Mouse (Mus musculus): Measurements from ENCODE around the gene Tfdp2. TPM values are rescaled to one million over a fixed set of nuclear protein-coding genes. Genes with fewer than 3 reads are reported as not detected.
A peak's percentile ranks its signal among the peaks of the same experiment; 100 is the strongest.

Gene Tfdp2
- 14.0 and 15.7 TPM in 2 replicates for total RNA-seq (2014; rRNA removed)
- polyA plus RNA-seq (2015; fragmentation: Nextera tagmentation; extraction: Ambion mirVana) = 12.4 and 13.5 TPM in 2 replicates

DNA sequence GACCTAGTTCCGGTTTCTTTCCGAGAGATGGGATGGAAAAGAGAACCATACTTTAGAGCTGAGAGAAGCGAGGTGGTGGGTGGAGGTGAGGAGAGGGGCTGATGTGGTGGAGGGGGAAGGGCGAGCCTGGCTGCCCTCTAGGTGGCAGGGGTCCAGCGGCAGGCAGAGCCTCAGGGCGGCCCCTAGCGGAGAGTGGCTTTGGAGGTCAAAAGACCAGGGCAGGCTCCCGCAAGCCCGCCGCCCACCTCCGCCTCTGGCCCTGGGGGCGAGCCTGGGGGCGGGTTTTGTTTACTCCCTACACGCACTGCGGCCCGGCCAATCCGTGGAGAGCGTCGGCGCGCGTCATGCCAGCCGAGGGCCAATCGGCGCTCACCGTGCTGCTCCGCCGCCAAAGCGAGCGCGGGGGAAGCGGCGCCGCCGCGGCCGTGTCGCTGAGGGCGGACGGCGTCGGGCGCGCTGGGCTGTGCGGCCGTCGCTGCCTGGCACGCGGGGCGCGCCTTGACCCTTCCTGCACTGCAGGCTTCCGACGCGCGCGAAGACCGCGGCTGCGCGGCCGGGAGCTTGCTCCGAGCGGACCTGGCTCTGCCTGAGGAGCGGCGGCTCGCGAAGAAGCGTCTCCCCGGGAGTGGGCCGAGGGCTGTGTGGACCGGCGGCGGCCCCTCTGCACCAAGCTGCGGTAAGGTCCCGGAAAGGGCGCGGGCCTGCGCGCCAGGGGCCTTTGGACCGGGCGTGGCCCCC, at the start of gene Tfdp2:
Tfdp2 (plus strand) TSS at position 391 of the 738 bp plus-strand sequence.
- Histone ChIP-seq H3K4me3 (ENCODE audit: low read depth, low read length) (peak within 1 kb of the TSS; percentile 87), H3K4me2 (ENCODE audit: low read depth, low read length, poor library complexity, severe bottlenecking) (peak within 1 kb of the TSS; percentile 97), H3K36me3 (ENCODE audit: insufficient read depth, low read length) (no peaks in the 10 kb centered on the region), H3K27me3 (ENCODE audit: insufficient read depth, low read length) (no peaks in the 10 kb centered on the region), H3K9me3 (ENCODE audit: low read length) (no peaks in the 10 kb centered on the region), H3K4me1 (ENCODE audit: insufficient read depth, low read length) (peaks cover 2% of the 10 kb centered on the region; the same call in 1 of the 2 replicates), H3K27ac (ENCODE audit: low read depth, low read length) (peak within 1 kb of the TSS; percentile 43; the same call in 1 of the 2 replicates), H3K9ac (replicated peaks; ENCODE audit: low read length, poor library complexity, severe bottlenecking) (peak within 1 kb of the TSS; percentile 63)
- ATAC-seq (ENCODE audit: low FRiP score) (peak; percentile 98), DNase-seq (ENCODE audit: low spot score) (peak; percentile 94)
- WGBS = under 1% methylated on average over 70 of the region's 81 CpGs
- peak; percentile 65 for TF ChIP-seq CTCF (IDR thresholded peaks at IDR 0.05)

DNA sequence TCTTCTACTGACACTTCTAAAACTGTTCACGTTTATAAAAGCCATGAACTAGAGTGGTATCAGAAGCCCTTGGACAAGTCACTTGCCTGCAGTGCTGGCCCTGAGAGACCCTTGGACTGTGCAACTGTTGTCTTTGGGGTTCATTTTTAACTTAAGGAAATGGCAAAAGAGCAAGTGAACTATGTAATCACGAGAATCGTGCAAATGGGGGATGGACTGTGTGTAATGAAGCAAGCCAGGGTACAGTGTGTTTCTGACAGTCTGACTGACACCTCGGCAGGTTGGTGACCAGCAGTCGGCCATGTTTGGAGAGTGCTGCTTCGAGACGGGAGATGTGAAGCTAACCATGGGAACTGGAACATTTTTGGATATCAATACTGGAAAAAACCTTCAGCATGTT, 43.3 kb upstream of the Tfdp2 start:
- 91% methylated on average over 7 of the region's 7 CpGs for WGBS
- H3K4me2 ChIP-seq (ENCODE audit: low read depth, low read length, poor library complexity, severe bottlenecking) = no peak overlapping the region

GRCm38 (mm10) chr9:96158431-96158830, 37.6 kb upstream of the Tfdp2 start:
- H3K9me3 ChIP-seq (ENCODE audit: low read length) = no peaks in the 10 kb centered on the region
- H3K36me3 ChIP-seq (ENCODE audit: insufficient read depth, low read length) = peaks cover 6% of the 10 kb centered on the region
- no peak overlapping the region for H3K9ac ChIP-seq (replicated peaks; ENCODE audit: low read length, poor library complexity, severe bottlenecking)
- no peak overlapping the region for H3K27ac ChIP-seq (ENCODE audit: low read depth, low read length)
- no peak for DNase-seq (ENCODE audit: low spot score)
- no peak for TF ChIP-seq CTCF (IDR thresholded peaks at IDR 0.05)
- H3K4me3 ChIP-seq (ENCODE audit: low read depth, low read length) = no peak overlapping the region
- H3K4me2 ChIP-seq (ENCODE audit: low read depth, low read length, poor library complexity, severe bottlenecking) = no peak overlapping the region
- no peak for ATAC-seq (ENCODE audit: low FRiP score)
- no peaks in the 10 kb centered on the region for H3K4me1 ChIP-seq (ENCODE audit: insufficient read depth, low read length)
- WGBS = 60% methylated on average over 4 of the region's 4 CpGs
- no peaks in the 10 kb centered on the region for H3K27me3 ChIP-seq (ENCODE audit: insufficient read depth, low read length)

More for the DNA sequence above, 43.3 kb upstream of the Tfdp2 start:
- Histone ChIP-seq H3K4me1 (ENCODE audit: insufficient read depth, low read length) (no peaks in the 10 kb centered on the region), H3K9me3 (ENCODE audit: low read length) (no peaks in the 10 kb centered on the region), H3K9ac (replicated peaks; ENCODE audit: low read length, poor library complexity, severe bottlenecking) (no peak overlapping the region), H3K27ac (ENCODE audit: low read depth, low read length) (no peak overlapping the region), H3K36me3 (ENCODE audit: insufficient read depth, low read length) (peaks cover 10% of the 10 kb centered on the region), H3K27me3 (ENCODE audit: insufficient read depth, low read length) (no peaks in the 10 kb centered on the region), H3K4me3 (ENCODE audit: low read depth, low read length) (no peak overlapping the region)
- ATAC-seq (ENCODE audit: low FRiP score) (no peak), DNase-seq (ENCODE audit: low spot score) (no peak)
- no peak for TF ChIP-seq CTCF (IDR thresholded peaks at IDR 0.05)

DNA sequence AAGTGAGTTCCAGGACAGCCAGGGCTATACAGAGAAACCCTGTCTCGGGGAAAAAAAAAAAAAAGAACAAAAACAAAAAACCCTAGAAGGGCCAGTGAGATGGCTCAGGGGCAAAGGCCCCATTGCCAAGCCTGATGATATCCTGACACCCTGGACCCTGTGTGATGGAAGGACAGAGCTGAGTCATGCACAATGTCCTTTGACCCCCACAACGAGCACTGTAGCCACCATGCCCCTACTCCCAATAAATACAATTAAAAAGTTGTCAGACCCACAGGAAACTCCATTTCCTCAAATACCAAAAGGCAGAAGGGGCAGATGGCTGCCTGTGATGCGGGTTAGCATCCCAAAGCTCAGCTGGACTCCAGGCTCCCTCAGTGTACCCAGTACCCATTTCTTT, 37.0 kb upstream of the Tfdp2 start:
- no peak overlapping the region for H3K9ac ChIP-seq (replicated peaks; ENCODE audit: low read length, poor library complexity, severe bottlenecking)
- 91% methylated on average over 3 of the region's 3 CpGs for WGBS
- no peak overlapping the region for H3K4me2 ChIP-seq (ENCODE audit: low read depth, low read length, poor library complexity, severe bottlenecking)
- H3K4me3 ChIP-seq (ENCODE audit: low read depth, low read length) = no peak overlapping the region
- no peak for TF ChIP-seq CTCF (IDR thresholded peaks at IDR 0.05)
- DNase-seq (ENCODE audit: low spot score) = no peak
- no peaks in the 10 kb centered on the region for H3K4me1 ChIP-seq (ENCODE audit: insufficient read depth, low read length)
- H3K27ac ChIP-seq (ENCODE audit: low read depth, low read length) = no peak overlapping the region
- peaks cover 3% of the 10 kb centered on the region for H3K36me3 ChIP-seq (ENCODE audit: insufficient read depth, low read length)
- ATAC-seq (ENCODE audit: low FRiP score) = no peak
- H3K27me3 ChIP-seq (ENCODE audit: insufficient read depth, low read length) = no peaks in the 10 kb centered on the region
- H3K9me3 ChIP-seq (ENCODE audit: low read length) = no peaks in the 10 kb centered on the region

DNA sequence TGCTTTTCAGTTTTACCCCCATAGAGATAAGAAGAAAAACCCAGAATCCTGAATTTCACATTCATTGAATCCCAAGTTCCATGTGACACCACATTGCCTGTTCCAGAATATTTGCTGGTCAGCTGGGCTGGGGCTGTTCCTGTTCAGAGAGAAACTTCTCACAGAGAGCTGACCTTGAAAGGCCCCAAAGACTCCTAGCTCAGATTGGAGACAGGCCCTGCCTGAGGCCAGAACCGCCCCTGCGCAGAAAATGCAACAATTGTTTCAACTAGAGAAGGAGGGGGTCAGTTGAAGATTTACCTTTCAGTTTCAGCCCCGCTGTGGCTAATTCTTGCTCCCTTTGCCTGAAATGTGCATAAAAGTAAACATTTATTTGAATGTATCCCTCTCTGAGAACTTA, 35.3 kb upstream of the Tfdp2 start:
- Histone ChIP-seq H3K9ac (replicated peaks; ENCODE audit: low read length, poor library complexity, severe bottlenecking) (no peak overlapping the region), H3K4me1 (ENCODE audit: insufficient read depth, low read length) (no peaks in the 10 kb centered on the region), H3K4me3 (ENCODE audit: low read depth, low read length) (no peak overlapping the region), H3K4me2 (ENCODE audit: low read depth, low read length, poor library complexity, severe bottlenecking) (no peak overlapping the region), H3K36me3 (ENCODE audit: insufficient read depth, low read length) (no peaks in the 10 kb centered on the region; the same call in none of the 2 replicates), H3K27me3 (ENCODE audit: insufficient read depth, low read length) (no peaks in the 10 kb centered on the region), H3K9me3 (ENCODE audit: low read length) (no peaks in the 10 kb centered on the region), H3K27ac (ENCODE audit: low read depth, low read length) (no peak overlapping the region)
- WGBS = 87% methylated on average over 3 of the region's 3 CpGs
- ATAC-seq (ENCODE audit: low FRiP score) = no peak
- TF ChIP-seq CTCF (IDR thresholded peaks at IDR 0.05) = no peak
- DNase-seq (ENCODE audit: low spot score) = no peak

- Histone ChIP-seq H3K27ac (ENCODE audit: low read depth, low read length) (no peak overlapping the region), H3K4me3 (ENCODE audit: low read depth, low read length) (no peak overlapping the region), H3K4me1 (ENCODE audit: insufficient read depth, low read length) (no peaks in the 10 kb centered on the region), H3K9ac (replicated peaks; ENCODE audit: low read length, poor library complexity, severe bottlenecking) (no peak overlapping the region), H3K4me2 (ENCODE audit: low read depth, low read length, poor library complexity, severe bottlenecking) (no peak overlapping the region), H3K36me3 (ENCODE audit: insufficient read depth, low read length) (no peaks in the 10 kb centered on the region; the same call in none of the 2 replicates), H3K27me3 (ENCODE audit: insufficient read depth, low read length) (no peaks in the 10 kb centered on the region), H3K9me3 (ENCODE audit: low read length) (no peaks in the 10 kb centered on the region)
- ATAC-seq (ENCODE audit: low FRiP score) (no peak), DNase-seq (ENCODE audit: low spot score) (no peak)
- TF ChIP-seq CTCF (IDR thresholded peaks at IDR 0.05) = no peak
- 70% methylated on average over 5 of the region's 5 CpGs for WGBS
These were observed 33.7 kb upstream of the Tfdp2 start for GRCm38 (mm10) chr9:96162421-96162820.
